Mouse (Mus musculus): ENCODE results near the gene Lypd6b. TPM values are rescaled to one million over a fixed set of nuclear protein-coding genes. Genes with fewer than 3 reads are reported as not detected.

Lypd6b gene
- polyA plus RNA-seq, 1 experiment from 2014 or later = 11.7 TPM

- WGBS = 62% methylated on average over 4 of the region's 4 CpGs
Observed at GRCm38 (mm10) chr2:49951681-49952080, 164.2 kb downstream of the Lypd6b start.

GRCm38 (mm10) chr2:49952632-49953293 lies 165.3 kb downstream of the Lypd6b start:
- Histone ChIP-seq H3K27me3 (ENCODE audit: insufficient read depth, low read length) (no peaks in the 10 kb centered on the region), H3K4me3 (ENCODE audit: low read length) (no peak overlapping the region), H3K9ac (replicated peaks; ENCODE audit: low read length) (no peak overlapping the region), H3K36me3 (ENCODE audit: insufficient read depth, low read length) (peaks cover 14% of the 10 kb centered on the region), H3K27ac (ENCODE audit: low read length) (no peak overlapping the region), H3K4me1 (ENCODE audit: insufficient read depth, low read length) (no peaks in the 10 kb centered on the region), H3K4me2 (replicated peaks; ENCODE audit: low read depth, low read length) (no peak overlapping the region), H3K9me3 (ENCODE audit: low read length) (peaks cover 11% of the 10 kb centered on the region; the same call in 1 of the 2 replicates)
- WGBS = 67% methylated on average over 6 of the region's 6 CpGs
- ATAC-seq (ENCODE audit: low FRiP score, low TSS enrichment) = no peak

More at GRCm38 (mm10) chr2:49951681-49952080, 164.2 kb downstream of the Lypd6b start:
- H3K36me3 ChIP-seq (ENCODE audit: insufficient read depth, low read length) = peaks cover 16% of the 10 kb centered on the region
- ATAC-seq (ENCODE audit: low FRiP score, low TSS enrichment) = no peak
- peaks cover 11% of the 10 kb centered on the region; the same call in 1 of the 2 replicates for H3K9me3 ChIP-seq (ENCODE audit: low read length)
- no peak overlapping the region for H3K27ac ChIP-seq (ENCODE audit: low read length)
- H3K4me1 ChIP-seq (ENCODE audit: insufficient read depth, low read length) = no peaks in the 10 kb centered on the region
- no peaks in the 10 kb centered on the region for H3K27me3 ChIP-seq (ENCODE audit: insufficient read depth, low read length)
- no peak overlapping the region for H3K9ac ChIP-seq (replicated peaks; ENCODE audit: low read length)
- H3K4me2 ChIP-seq (replicated peaks; ENCODE audit: low read depth, low read length) = no peak overlapping the region
- no peak overlapping the region for H3K4me3 ChIP-seq (ENCODE audit: low read length)

DNA sequence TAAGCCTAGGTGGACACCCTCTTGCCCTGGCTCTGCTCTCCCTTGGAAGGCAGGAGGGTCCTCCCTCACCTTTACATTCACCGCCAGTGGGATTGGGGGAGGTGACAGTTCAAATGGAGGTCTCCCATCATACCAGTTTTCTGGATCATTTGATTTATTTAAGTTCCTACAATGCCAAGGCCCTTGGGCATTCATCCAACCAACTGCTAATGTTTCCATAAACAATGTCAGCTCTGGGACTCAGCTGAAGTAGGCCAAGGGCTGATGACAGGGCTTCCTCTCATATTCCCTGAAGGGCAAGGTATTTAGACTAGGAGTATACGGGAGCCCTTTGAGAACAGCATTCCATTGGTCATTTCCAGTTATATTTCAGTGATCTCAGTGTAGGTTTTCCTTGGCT lies 170.0 kb downstream of the Lypd6b start:
- Histone ChIP-seq H3K9me3 (ENCODE audit: low read length) (no peaks in the 10 kb centered on the region), H3K9ac (replicated peaks; ENCODE audit: low read length) (no peak overlapping the region), H3K4me1 (ENCODE audit: insufficient read depth, low read length) (no peaks in the 10 kb centered on the region), H3K4me2 (replicated peaks; ENCODE audit: low read depth, low read length) (no peak overlapping the region), H3K36me3 (ENCODE audit: insufficient read depth, low read length) (no peaks in the 10 kb centered on the region), H3K27me3 (ENCODE audit: insufficient read depth, low read length) (no peaks in the 10 kb centered on the region), H3K4me3 (ENCODE audit: low read length) (no peak overlapping the region), H3K27ac (ENCODE audit: low read length) (no peak overlapping the region)
- 43% methylated on average over 2 of the region's 2 CpGs for WGBS
- no peak for ATAC-seq (ENCODE audit: low FRiP score, low TSS enrichment)

GRCm38 (mm10) chr2:49961991-49962390 lies 174.5 kb downstream of the Lypd6b start:
- 89% methylated on average over 2 of the region's 2 CpGs for WGBS

GRCm38 (mm10) chr2:49964899-49965298 lies 177.4 kb downstream of the Lypd6b start:
- Histone ChIP-seq H3K27me3 (ENCODE audit: insufficient read depth, low read length) (no peaks in the 10 kb centered on the region), H3K36me3 (ENCODE audit: insufficient read depth, low read length) (no peaks in the 10 kb centered on the region), H3K9ac (replicated peaks; ENCODE audit: low read length) (no peak overlapping the region), H3K9me3 (ENCODE audit: low read length) (peaks cover 3% of the 10 kb centered on the region; the same call in 1 of the 2 replicates), H3K4me2 (replicated peaks; ENCODE audit: low read depth, low read length) (no peak overlapping the region), H3K4me3 (ENCODE audit: low read length) (no peak overlapping the region), H3K4me1 (ENCODE audit: insufficient read depth, low read length) (0 out of 2 replicates have a peak, but pooled peaks cover 3% of the 10 kb centered on the region), H3K27ac (ENCODE audit: low read length) (no peak overlapping the region)
- 37% methylated on average over 3 of the region's 3 CpGs for WGBS
- ATAC-seq (ENCODE audit: low FRiP score, low TSS enrichment) = no peak

More at GRCm38 (mm10) chr2:49961991-49962390, 174.5 kb downstream of the Lypd6b start:
- Histone ChIP-seq H3K9ac (replicated peaks; ENCODE audit: low read length) (no peak overlapping the region), H3K27me3 (ENCODE audit: insufficient read depth, low read length) (no peaks in the 10 kb centered on the region), H3K27ac (ENCODE audit: low read length) (no peak overlapping the region), H3K4me3 (ENCODE audit: low read length) (no peak overlapping the region), H3K4me1 (ENCODE audit: insufficient read depth, low read length) (no peaks in the 10 kb centered on the region), H3K9me3 (ENCODE audit: low read length) (peaks cover 3% of the 10 kb centered on the region; the same call in 1 of the 2 replicates), H3K4me2 (replicated peaks; ENCODE audit: low read depth, low read length) (no peak overlapping the region), H3K36me3 (ENCODE audit: insufficient read depth, low read length) (no peaks in the 10 kb centered on the region)
- ATAC-seq (ENCODE audit: low FRiP score, low TSS enrichment) = no peak

GRCm38 (mm10) chr2:49967748-49968147 lies 180.3 kb downstream of the Lypd6b start:
- ATAC-seq (ENCODE audit: low FRiP score, low TSS enrichment) = no peak
- 0 out of 2 replicates have a peak, but pooled peaks cover 3% of the 10 kb centered on the region for H3K4me1 ChIP-seq (ENCODE audit: insufficient read depth, low read length)
- no peak overlapping the region for H3K9ac ChIP-seq (replicated peaks; ENCODE audit: low read length)
- no peak overlapping the region for H3K27ac ChIP-seq (ENCODE audit: low read length)
- 57% methylated on average over 3 of the region's 3 CpGs for WGBS
- no peaks in the 10 kb centered on the region for H3K36me3 ChIP-seq (ENCODE audit: insufficient read depth, low read length)
- no peaks in the 10 kb centered on the region for H3K27me3 ChIP-seq (ENCODE audit: insufficient read depth, low read length)
- H3K4me3 ChIP-seq (ENCODE audit: low read length) = no peak overlapping the region
- peaks cover 3% of the 10 kb centered on the region; the same call in 1 of the 2 replicates for H3K9me3 ChIP-seq (ENCODE audit: low read length)
- H3K4me2 ChIP-seq (replicated peaks; ENCODE audit: low read depth, low read length) = no peak overlapping the region

GRCm38 (mm10) chr2:49970990-49971389 lies 183.5 kb downstream of the Lypd6b start:
- H3K9me3 ChIP-seq (ENCODE audit: low read length) = no peaks in the 10 kb centered on the region

GRCm38 (mm10) chr2:49978606-49979005 lies 191.1 kb downstream of the Lypd6b start:
- no peaks in the 10 kb centered on the region for H3K9me3 ChIP-seq (ENCODE audit: low read length)
- H3K27ac ChIP-seq (ENCODE audit: low read length) = no peak overlapping the region
- H3K27me3 ChIP-seq (ENCODE audit: insufficient read depth, low read length) = no peaks in the 10 kb centered on the region
- no peak overlapping the region for H3K4me3 ChIP-seq (ENCODE audit: low read length)
- no peak overlapping the region for H3K4me2 ChIP-seq (replicated peaks; ENCODE audit: low read depth, low read length)
- WGBS = 57% methylated on average over 10 of the region's 10 CpGs
- no peaks in the 10 kb centered on the region for H3K36me3 ChIP-seq (ENCODE audit: insufficient read depth, low read length)
- ATAC-seq (ENCODE audit: low FRiP score, low TSS enrichment) = no peak
- no peak overlapping the region for H3K9ac ChIP-seq (replicated peaks; ENCODE audit: low read length)
- H3K4me1 ChIP-seq (ENCODE audit: insufficient read depth, low read length) = no peaks in the 10 kb centered on the region

More at GRCm38 (mm10) chr2:49970990-49971389, 183.5 kb downstream of the Lypd6b start:
- Histone ChIP-seq H3K4me3 (ENCODE audit: low read length) (no peak overlapping the region), H3K27me3 (ENCODE audit: insufficient read depth, low read length) (no peaks in the 10 kb centered on the region), H3K9ac (replicated peaks; ENCODE audit: low read length) (no peak overlapping the region), H3K4me2 (replicated peaks; ENCODE audit: low read depth, low read length) (no peak overlapping the region), H3K36me3 (ENCODE audit: insufficient read depth, low read length) (no peaks in the 10 kb centered on the region), H3K27ac (ENCODE audit: low read length) (no peak overlapping the region), H3K4me1 (ENCODE audit: insufficient read depth, low read length) (0 out of 2 replicates have a peak, but pooled peaks cover 3% of the 10 kb centered on the region)
- 94% methylated on average over 3 of the region's 3 CpGs for WGBS
- ATAC-seq (ENCODE audit: low FRiP score, low TSS enrichment) = no peak

DNA sequence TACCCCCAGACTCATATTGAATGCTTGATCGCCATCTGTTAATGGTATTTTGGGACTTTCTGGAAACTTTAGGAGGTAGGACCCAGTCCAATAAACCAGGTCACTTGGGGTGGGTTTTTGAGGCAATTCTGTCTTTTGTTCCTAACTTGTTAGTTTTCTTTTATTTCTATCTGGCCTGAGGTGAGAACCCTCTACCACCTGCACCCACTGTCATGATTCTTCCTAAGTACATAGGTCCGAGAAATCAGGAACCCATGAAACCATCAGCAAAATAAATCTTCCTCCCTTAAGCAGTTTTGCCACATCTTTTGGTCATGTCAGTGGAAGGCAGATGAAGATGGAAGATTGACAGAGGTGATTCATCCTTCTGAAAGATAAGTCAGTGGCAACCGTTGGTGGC lies 192.5 kb downstream of the Lypd6b start:
- no peaks in the 10 kb centered on the region for H3K4me1 ChIP-seq (ENCODE audit: insufficient read depth, low read length)
- no peak overlapping the region for H3K9ac ChIP-seq (replicated peaks; ENCODE audit: low read length)
- no peaks in the 10 kb centered on the region for H3K9me3 ChIP-seq (ENCODE audit: low read length)
- WGBS = 84% methylated on average over 3 of the region's 3 CpGs
- no peak overlapping the region for H3K27ac ChIP-seq (ENCODE audit: low read length)
- H3K4me3 ChIP-seq (ENCODE audit: low read length) = no peak overlapping the region
- no peak overlapping the region for H3K4me2 ChIP-seq (replicated peaks; ENCODE audit: low read depth, low read length)
- no peaks in the 10 kb centered on the region for H3K27me3 ChIP-seq (ENCODE audit: insufficient read depth, low read length)
- no peak for ATAC-seq (ENCODE audit: low FRiP score, low TSS enrichment)
- no peaks in the 10 kb centered on the region for H3K36me3 ChIP-seq (ENCODE audit: insufficient read depth, low read length)

DNA sequence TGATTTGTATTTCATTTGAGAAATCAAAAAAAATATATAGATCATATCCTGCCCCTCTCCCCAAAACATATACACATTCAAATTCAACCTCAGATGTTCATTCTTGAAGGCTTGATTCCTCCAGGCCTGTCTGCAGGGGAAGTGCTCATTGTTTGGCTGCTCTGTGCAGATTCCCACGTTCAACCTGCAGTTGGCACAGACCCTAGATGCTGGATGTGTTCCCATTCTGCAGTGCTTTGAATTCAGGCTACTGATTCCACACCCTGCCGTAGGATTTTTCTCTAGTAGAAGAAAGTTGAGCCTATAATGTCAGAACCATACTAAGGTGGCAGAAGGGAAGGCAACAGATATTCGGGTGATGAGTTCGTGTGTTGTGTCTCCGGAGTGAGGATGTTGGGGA lies 195.5 kb downstream of the Lypd6b start:
- H3K27me3 ChIP-seq (ENCODE audit: insufficient read depth, low read length) = no peaks in the 10 kb centered on the region
- H3K27ac ChIP-seq (ENCODE audit: low read length) = no peak overlapping the region
- H3K9ac ChIP-seq (replicated peaks; ENCODE audit: low read length) = no peak overlapping the region
- no peaks in the 10 kb centered on the region for H3K36me3 ChIP-seq (ENCODE audit: insufficient read depth, low read length)
- WGBS = 82% methylated on average over 5 of the region's 5 CpGs
- no peak overlapping the region for H3K4me2 ChIP-seq (replicated peaks; ENCODE audit: low read depth, low read length)
- ATAC-seq (ENCODE audit: low FRiP score, low TSS enrichment) = no peak
- H3K4me1 ChIP-seq (ENCODE audit: insufficient read depth, low read length) = peaks cover 4% of the 10 kb centered on the region
- no peaks in the 10 kb centered on the region for H3K9me3 ChIP-seq (ENCODE audit: low read length)
- no peak overlapping the region for H3K4me3 ChIP-seq (ENCODE audit: low read length)
